Mouse (Mus musculus) intestine, embryonic 16.5 days (tissue): ENCODE measurements around the gene Stxbp1. TPM values are rescaled to one million over a fixed set of nuclear protein-coding genes. Genes with fewer than 3 reads are reported as not detected.
"Not testable (repeated sequence)": the region's sequence is repeated elsewhere in the genome, so short reads cannot be mapped to it uniquely, and the experiment has no call there.

Experiments used
- ATAC-seq: fragments of 200-750 bp; cut with Nextera tagmentation; 2 replicates; pipeline ENCODE4 v1.8.0; 2017; ENCODE audit warnings: moderate TSS enrichment, moderate library complexity
- H3K27ac ChIP-seq: fragments of 300-500 bp; sonication (generic); 2 replicates; pipeline ENCODE4 v1.5.1; 2014; ENCODE audit warnings: mild to moderate bottlenecking, low read length
- H3K27me3 ChIP-seq: fragments of 300-500 bp; sonication (generic); replicated peaks from 2 replicates; pipeline ENCODE4 v1.6.1; 2014; ENCODE audit warnings: low read length, control low read depth, mixed read lengths; ENCODE audit not compliant: control insufficient read depth, insufficient read depth
- H3K36me3 ChIP-seq: fragments of 300-500 bp; sonication (generic); 2 replicates; pipeline ENCODE4 v1.6.1; 2014; ENCODE audit warnings: low read length, control low read depth; ENCODE audit not compliant: control insufficient read depth, insufficient read depth
- H3K4me1 ChIP-seq: fragments of 300-500 bp; sonication (generic); 2 replicates; pipeline ENCODE4 v1.6.1; 2014; ENCODE audit warnings: low read length, control low read depth, mixed read lengths; ENCODE audit not compliant: control insufficient read depth, insufficient read depth
- H3K4me2 ChIP-seq: fragments of 300-500 bp; sonication (generic); 2 replicates; pipeline ENCODE4 v1.6.1; 2014; ENCODE audit warnings: low read depth, low read length, control low read depth
- H3K4me3 ChIP-seq: fragments of 300-500 bp; sonication (generic); 2 replicates; pipeline ENCODE4 v1.5.1; 2014; ENCODE audit warnings: mild to moderate bottlenecking, low read length
- H3K9ac ChIP-seq: fragments of 300-500 bp; sonication (generic); 2 replicates; pipeline ENCODE4 v1.6.1; 2014; ENCODE audit warnings: low read depth, low read length
- H3K9me3 ChIP-seq: fragments of 300-500 bp; sonication (generic); 2 replicates; pipeline ENCODE4 v1.6.1; 2016; ENCODE audit warnings: low read length, control low read depth; ENCODE audit not compliant: control insufficient read depth
- whole genome bisulfite sequencing: fragments of 180-500 bp; shearing (Covaris S2); extraction: QIAGEN DNeasy Blood & Tissue Kit; methylation state at CpG from one replicate; pipeline ENCODE4 v1.1.7; 2014; 5-methylcytosine and 5-hydroxymethylcytosine counted together
- polyA plus RNA-seq: library from polyadenylated mRNA; unstranded; fragments of >200 nt; fragmentation: Nextera tagmentation; extraction: Ambion mirVana; gene quantifications from 2 replicates; pipeline ENCODE4 v1.2.1, GENCODE M21; 2015

The Stxbp1 gene
- polyA plus RNA-seq, 1 experiment from 2014 or later = 18.1 TPM

DNA sequence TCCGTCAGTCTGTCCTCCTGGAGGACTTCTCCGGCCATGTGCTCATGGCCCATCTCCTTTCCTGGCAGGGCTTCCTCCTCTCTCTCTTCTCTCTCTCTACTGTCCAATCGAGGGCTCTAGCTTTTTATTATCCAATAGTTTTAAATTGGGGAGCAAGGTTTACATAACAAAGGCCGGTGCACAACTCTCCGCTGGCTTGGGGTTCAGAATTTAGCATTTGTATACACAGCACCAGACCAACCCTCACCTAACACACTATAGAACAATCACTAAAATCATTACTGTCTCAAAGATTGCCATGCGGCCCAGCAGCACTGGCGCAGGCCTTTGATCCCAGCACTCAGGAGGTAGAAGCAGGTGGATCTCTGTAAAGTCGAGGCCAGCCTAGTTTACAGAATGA lies 13.8 kb upstream of the Stxbp1 start:
- 81% methylated on average over 8 of the region's 8 CpGs for WGBS
- Histone ChIP-seq H3K27ac (no peak overlapping the region), H3K4me2 (no peak overlapping the region), H3K9me3 (no peaks in the 10 kb centered on the region), H3K27me3 (no peaks in the 10 kb centered on the region), H3K36me3 (no peaks in the 10 kb centered on the region), H3K4me3 (no peak overlapping the region), H3K4me1 (no peaks in the 10 kb centered on the region), H3K9ac (no peak overlapping the region)
- ATAC-seq = no peak

DNA sequence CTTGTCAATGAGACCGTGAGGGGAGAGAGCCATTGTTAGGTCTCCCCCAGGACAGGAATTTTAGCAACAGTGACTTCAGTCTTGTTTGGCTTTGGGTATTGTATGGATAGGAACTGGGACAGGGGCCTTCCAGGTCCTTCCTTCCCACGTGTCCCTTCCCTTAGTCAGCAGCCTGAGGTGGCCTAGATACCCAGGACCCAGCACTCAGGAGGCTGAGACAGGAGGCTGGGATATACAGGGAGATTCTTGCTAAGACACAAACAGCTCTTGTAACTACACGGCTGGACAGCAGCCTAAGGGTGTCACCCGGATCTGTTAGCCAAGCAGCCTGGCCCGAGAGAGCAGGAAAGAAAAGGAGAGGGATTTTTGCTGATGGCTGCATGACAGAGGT lies 12.6 kb upstream of the Stxbp1 start:
- Histone ChIP-seq H3K36me3 (no peaks in the 10 kb centered on the region), H3K9me3 (no peaks in the 10 kb centered on the region), H3K9ac (no peak overlapping the region), H3K4me1 (no peaks in the 10 kb centered on the region), H3K4me3 (no peak overlapping the region), H3K27me3 (no peaks in the 10 kb centered on the region), H3K27ac (no peak overlapping the region), H3K4me2 (no peak overlapping the region)
- 78% methylated on average over 5 of the region's 5 CpGs for WGBS
- ATAC-seq = no peak

DNA sequence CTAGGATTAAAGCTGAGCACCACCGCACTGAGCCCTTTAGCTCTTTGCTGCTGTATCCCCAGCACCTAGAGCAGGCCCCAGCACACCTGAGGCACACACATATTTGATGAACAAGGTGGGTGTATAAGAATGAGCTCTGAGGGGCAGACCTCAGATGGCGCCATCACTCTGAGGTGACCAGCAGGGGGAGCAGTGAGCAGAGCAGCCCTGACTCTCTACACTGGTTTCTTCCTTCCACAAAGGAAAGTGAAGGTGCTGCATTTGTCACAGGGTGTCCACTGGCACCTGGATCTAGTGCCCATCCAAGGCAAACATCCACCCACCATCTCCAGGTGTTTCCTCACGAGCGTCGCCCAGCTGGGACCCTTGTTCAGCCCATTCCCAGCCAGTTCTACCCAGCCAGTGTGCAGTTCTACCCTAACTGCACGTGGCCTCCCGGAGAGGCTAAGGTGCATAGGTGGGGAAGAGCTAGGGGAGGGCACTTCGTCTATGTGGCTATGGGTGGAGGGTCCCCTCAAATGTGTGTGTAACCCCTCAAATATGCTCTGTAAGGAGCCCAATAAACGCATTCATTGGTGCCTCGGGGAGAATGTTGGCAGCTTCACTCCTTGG lies 12.1 kb upstream of the Stxbp1 start:
- Histone ChIP-seq H3K9ac (no peak overlapping the region), H3K27ac (no peak overlapping the region), H3K36me3 (no peaks in the 10 kb centered on the region), H3K4me2 (no peak overlapping the region), H3K4me1 (no peaks in the 10 kb centered on the region), H3K9me3 (no peaks in the 10 kb centered on the region), H3K27me3 (no peaks in the 10 kb centered on the region), H3K4me3 (no peak overlapping the region)
- peak; percentile 11; the same call in 1 of the 2 replicates for ATAC-seq
- 41% methylated on average over 10 of the region's 10 CpGs for WGBS

DNA sequence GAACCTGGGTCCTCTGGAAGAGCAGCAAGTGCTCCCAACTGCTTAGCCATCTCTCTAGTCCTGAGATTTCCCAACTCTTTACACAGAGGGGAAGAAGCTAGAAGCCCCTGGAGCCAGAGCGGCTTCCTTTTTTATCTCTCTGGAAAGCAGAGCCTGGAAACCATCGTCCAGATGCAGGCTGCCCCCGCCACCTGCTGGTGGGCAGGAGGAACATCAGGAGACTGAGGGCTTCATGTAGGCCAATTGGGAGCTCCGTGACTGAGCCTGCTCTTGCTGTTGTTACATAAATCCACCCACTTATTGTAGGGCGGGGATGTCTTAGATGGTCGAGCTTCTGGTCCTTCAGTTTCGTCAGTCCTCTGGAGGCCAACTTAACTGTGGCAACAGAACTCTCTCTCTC lies 10.5 kb upstream of the Stxbp1 start:
- no peak overlapping the region for H3K27ac ChIP-seq
- no peaks in the 10 kb centered on the region for H3K27me3 ChIP-seq
- WGBS = under 1% methylated on average over 7 of the region's 7 CpGs
- no peaks in the 10 kb centered on the region for H3K9me3 ChIP-seq
- no peaks in the 10 kb centered on the region for H3K36me3 ChIP-seq
- H3K9ac ChIP-seq = no peak overlapping the region
- ATAC-seq = peak; percentile 67
- H3K4me1 ChIP-seq = peaks cover under 1% of the 10 kb centered on the region; the same call in 1 of the 2 replicates
- H3K4me2 ChIP-seq = no peak overlapping the region
- no peak overlapping the region for H3K4me3 ChIP-seq

DNA sequence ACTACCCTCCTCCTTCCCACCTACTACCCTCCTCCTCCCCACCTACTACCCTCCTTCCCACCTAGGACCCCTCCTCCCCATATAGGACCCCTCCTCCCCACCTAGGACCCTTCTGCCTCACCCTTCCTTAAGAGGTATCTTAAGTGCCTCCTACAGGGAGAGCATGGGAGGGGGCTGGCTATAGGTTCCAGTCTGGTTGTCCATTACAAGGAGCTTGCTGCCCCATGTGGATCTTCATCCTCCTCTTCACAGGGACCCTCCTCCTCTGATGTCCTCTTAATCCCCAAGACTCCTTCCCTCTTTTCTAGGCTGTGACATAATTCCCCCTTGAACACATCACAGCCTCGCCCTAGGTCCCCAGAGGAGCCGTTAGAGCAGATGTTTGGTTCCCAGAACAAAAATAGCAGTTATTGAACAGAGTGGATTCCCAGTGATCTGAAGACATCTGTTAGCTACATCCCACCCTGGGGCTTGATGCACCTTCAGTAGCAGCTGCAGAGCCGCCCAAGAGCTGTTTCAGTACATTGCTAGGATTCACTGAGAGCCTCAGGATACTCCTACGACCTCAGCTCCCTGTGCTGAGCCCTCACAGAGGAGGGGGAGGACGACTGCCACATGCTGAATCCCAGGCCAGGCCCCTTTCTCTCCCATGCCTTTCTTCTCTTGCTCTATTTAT lies 8.9 kb upstream of the Stxbp1 start:
- Histone ChIP-seq H3K27me3 (no peaks in the 10 kb centered on the region), H3K4me3 (no peak overlapping the region), H3K9me3 (no peaks in the 10 kb centered on the region), H3K4me2 (no peak overlapping the region), H3K4me1 (peaks cover 5% of the 10 kb centered on the region), H3K36me3 (no peaks in the 10 kb centered on the region), H3K27ac (no peak overlapping the region), H3K9ac (no peak overlapping the region)
- 52% methylated on average over 5 of the region's 5 CpGs for WGBS
- no peak for ATAC-seq

DNA sequence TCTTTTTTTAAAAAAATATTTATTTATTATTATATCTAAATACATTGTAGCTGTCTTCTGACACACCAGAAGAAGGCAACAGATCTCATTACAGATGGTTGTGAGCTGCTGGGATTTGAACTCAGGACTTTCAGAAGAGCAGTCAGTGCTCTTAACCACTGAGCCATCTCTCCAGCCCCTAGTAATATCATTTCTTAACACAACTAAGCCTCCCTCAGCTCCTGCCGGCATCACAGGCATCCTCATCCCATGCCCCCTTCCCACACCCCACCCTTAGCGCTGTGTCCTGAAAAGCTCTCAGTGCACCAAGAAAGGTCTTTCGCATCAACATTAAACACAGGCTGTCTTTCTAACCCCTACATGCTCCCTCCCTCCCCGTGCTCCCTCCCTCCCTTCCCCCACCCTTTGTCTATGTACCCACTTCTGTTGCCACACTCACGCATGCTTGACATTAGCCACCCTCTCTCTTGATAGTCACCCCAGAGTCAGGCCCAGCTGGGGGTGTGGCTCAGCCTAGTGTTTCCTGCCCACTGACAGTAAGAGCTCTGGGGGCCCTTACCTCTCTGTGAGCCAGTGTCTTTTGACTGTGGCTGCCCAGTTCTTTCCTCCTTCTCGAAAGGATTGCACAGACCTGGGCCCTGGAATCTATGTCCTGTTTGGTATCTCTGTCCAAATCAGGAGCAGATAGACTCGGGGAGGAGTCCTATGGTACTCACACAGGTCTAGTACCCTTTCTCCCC lies 8.2 kb upstream of the Stxbp1 start:
- Histone ChIP-seq H3K9me3 (no peaks in the 10 kb centered on the region), H3K4me3 (no peak overlapping the region), H3K36me3 (no peaks in the 10 kb centered on the region), H3K27ac (no peak overlapping the region), H3K9ac (no peak overlapping the region), H3K4me1 (peaks cover 5% of the 10 kb centered on the region), H3K27me3 (no peaks in the 10 kb centered on the region), H3K4me2 (no peak overlapping the region)
- 66% methylated on average over 7 of the region's 7 CpGs for WGBS
- ATAC-seq = no peak

DNA sequence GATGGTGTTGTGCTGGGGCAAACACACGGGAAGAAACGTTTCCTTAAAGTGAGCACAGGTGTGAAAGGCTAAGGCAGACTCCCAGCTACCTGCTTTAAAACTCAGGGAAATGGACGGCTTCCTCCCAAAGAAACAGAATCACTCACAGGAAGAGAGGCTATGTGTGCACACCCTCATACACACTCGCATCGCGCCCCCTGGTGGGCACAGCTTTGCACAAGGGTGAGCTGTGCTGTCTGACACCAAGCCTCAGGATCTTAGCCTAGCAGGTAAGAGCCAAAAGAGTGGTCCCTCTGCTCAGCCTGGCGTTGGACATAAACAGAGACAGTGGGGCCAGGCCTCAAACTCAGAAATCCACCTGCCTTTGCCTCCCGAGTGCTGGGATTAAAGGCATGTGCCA lies 7.2 kb upstream of the Stxbp1 start:
- ATAC-seq = peak; percentile 76
- Histone ChIP-seq H3K4me1 (peaks cover 5% of the 10 kb centered on the region), H3K9ac (no peak overlapping the region), H3K36me3 (no peaks in the 10 kb centered on the region), H3K27me3 (no peaks in the 10 kb centered on the region), H3K9me3 (no peaks in the 10 kb centered on the region), H3K4me3 (no peak overlapping the region), H3K27ac (no peak overlapping the region), H3K4me2 (no peak overlapping the region)
- WGBS = 3% methylated on average over 8 of the region's 8 CpGs

DNA sequence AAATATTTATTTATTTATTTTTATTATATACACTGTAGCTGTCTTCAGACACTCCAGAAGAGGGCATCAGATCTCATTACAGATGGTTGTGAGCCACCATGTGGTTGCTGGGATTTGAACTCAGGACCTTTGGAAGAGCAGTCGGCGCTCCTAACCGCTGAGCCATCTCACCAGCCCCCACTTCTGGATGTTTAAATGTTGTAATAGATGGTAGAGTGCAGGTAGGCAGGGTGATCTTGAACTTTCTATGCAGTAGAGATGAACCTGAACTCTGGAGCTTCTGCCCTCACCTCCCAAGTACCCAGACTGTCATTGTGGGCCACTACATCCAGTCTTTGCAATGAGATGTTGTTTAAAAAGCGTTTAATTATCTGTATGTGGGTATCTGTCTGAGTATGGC lies 6.7 kb upstream of the Stxbp1 start:
- not testable (repeated sequence) for ATAC-seq, H3K27me3 ChIP-seq, H3K4me3 ChIP-seq, H3K27ac ChIP-seq, H3K4me1 ChIP-seq, H3K9ac ChIP-seq, H3K36me3 ChIP-seq, H3K9me3 ChIP-seq, H3K4me2 ChIP-seq
- WGBS = 71% methylated on average over 4 of the region's 4 CpGs

DNA sequence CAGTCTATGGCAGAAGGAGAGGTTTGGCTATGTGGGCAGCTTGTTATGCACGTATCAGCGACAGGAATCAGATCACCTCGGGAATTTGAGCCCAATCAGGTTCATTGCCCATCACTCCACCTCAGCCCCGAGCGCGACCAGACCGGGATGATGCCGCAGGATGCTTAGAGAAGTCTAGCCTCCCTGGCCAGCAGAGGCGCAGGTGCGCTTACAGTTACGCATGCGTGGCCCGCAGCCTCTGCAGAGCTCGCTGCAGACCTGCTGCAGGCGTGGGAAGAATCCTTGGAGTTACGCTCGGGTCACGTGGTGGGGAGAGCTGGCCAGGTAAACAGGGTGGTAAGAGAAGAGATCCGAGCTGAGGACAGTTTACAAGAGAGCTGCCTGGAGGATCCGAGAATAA lies 5.1 kb upstream of the Stxbp1 start:
- Histone ChIP-seq H3K4me1 (peaks cover 11% of the 10 kb centered on the region), H3K4me3 (no peak overlapping the region), H3K27ac (no peak overlapping the region), H3K36me3 (no peaks in the 10 kb centered on the region), H3K4me2 (peak overlapping the region; percentile 28; the same call in 1 of the 2 replicates), H3K9me3 (no peaks in the 10 kb centered on the region), H3K9ac (no peak overlapping the region), H3K27me3 (no peaks in the 10 kb centered on the region)
- WGBS = 2% methylated on average over 20 of the region's 20 CpGs
- ATAC-seq = peak; percentile 59; the same call in 1 of the 2 replicates
